9 mouse cellular contexts compared by ENCODE assay signal in the genomic region with DNA sequence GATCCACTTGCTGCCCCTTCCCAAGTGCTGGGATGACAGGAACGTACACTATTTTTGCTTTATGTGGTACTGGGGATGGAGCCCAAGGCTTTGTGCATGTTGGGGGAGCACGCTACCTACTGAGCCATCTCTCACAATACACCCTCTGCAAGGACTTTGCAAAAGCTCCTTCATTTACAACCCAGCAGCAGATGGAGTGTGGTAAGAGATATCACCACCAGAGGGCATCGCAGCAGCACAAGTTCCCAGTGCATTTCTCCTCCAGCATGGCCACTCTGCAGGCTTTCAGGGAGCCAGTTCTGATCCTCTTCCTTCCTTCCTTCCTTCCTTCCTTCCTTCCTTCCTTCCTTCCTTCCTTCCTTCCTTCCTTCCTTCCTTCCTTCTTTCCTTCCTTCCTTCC. TPM values are rescaled to one million over a fixed set of nuclear protein-coding genes. Genes with fewer than 3 reads are reported as not detected.
DNase-seq lines count a peak whose midpoint lies in the region; ATAC-seq and TF ChIP-seq lines count a peak whose summit lies in the region.
"Had no signal": no experiment of that assay in that cellular context is flagged by ENCODE, and none has a peak within 500 bp of the region (broad histone marks: within the 10 kb centered on the region; RNA-seq: fewer than 3 reads in every experiment).

No protein-coding gene starts in this region.

- no peak overlapping the region for H3K27ac ChIP-seq in heart, postnatal 0 days (ENCODE audit: low read depth)
- no peak overlapping the region for H3K27ac ChIP-seq in forebrain, embryonic 16.5 days (ENCODE audit: low read length)
- H3K27ac ChIP-seq in intestine, embryonic 16.5 days (ENCODE audit: low read length) = no peak overlapping the region
- no peak overlapping the region for H3K27ac ChIP-seq in stomach, postnatal 0 days (replicated peaks)

- TF ChIP-seq CTCF in heart, postnatal 0 days (IDR thresholded peaks at IDR 0.05; ENCODE audit: low read depth) = peak; percentile 80
- peak; percentile 86 for TF ChIP-seq CTCF in stomach, postnatal 0 days (IDR thresholded peaks at IDR 0.05; ENCODE audit: low read depth)

- H3K4me3 ChIP-seq in heart, postnatal 0 days (ENCODE audit: low read depth, low read length) = no peak overlapping the region
- no peak overlapping the region for H3K4me3 ChIP-seq in forebrain, embryonic 16.5 days (replicated peaks; ENCODE audit: low read length)
- H3K4me3 ChIP-seq in intestine, embryonic 16.5 days (ENCODE audit: low read length) = no peak overlapping the region
- no peak overlapping the region for H3K4me3 ChIP-seq in stomach, postnatal 0 days (ENCODE audit: low read depth, low read length)
- H3K4me3 ChIP-seq: myocyte had no signal

- peak; percentile 44; the same call in 1 of the 2 replicates for ATAC-seq in heart, postnatal 0 days (ENCODE audit: insufficient read depth, low read depth)
- peak; percentile 78; the same call in 1 of the 2 replicates for ATAC-seq in forebrain, embryonic 16.5 days
- peak; percentile 59 for ATAC-seq in intestine, embryonic 16.5 days
- ATAC-seq in stomach, postnatal 0 days (ENCODE audit: low FRiP score, low TSS enrichment) = peak; percentile 55; the same call in 1 of the 2 replicates

- WGBS in heart, postnatal 0 days = 12% methylated on average over 3 of the region's 3 CpGs
- WGBS in forebrain, embryonic 16.5 days = 8% methylated on average over 3 of the region's 3 CpGs
- 7% methylated on average over 3 of the region's 3 CpGs for WGBS in intestine, embryonic 16.5 days
- WGBS in stomach, postnatal 0 days = 11% methylated on average over 3 of the region's 3 CpGs

- H3K36me3 ChIP-seq in heart, postnatal 0 days (replicated peaks; ENCODE audit: control insufficient read depth, insufficient read depth, low read length) = no peaks in the 10 kb centered on the region
- H3K36me3 ChIP-seq in forebrain, embryonic 16.5 days (ENCODE audit: control insufficient read depth, insufficient read depth) = no peaks in the 10 kb centered on the region
- no peaks in the 10 kb centered on the region for H3K36me3 ChIP-seq in intestine, embryonic 16.5 days (ENCODE audit: control insufficient read depth, insufficient read depth, low read length)
- no peaks in the 10 kb centered on the region for H3K36me3 ChIP-seq in stomach, postnatal 0 days (ENCODE audit: control insufficient read depth, insufficient read depth, low read length)

- H3K9me3 ChIP-seq in heart, postnatal 0 days (replicated peaks; ENCODE audit: control insufficient read depth, low read length) = no peaks in the 10 kb centered on the region
- H3K9me3 ChIP-seq in forebrain, embryonic 16.5 days (ENCODE audit: control insufficient read depth, low read length) = no peaks in the 10 kb centered on the region
- H3K9me3 ChIP-seq in intestine, embryonic 16.5 days (ENCODE audit: control insufficient read depth, low read length) = no peaks in the 10 kb centered on the region
- no peaks in the 10 kb centered on the region for H3K9me3 ChIP-seq in stomach, postnatal 0 days (ENCODE audit: control insufficient read depth, low read length)

- no peak overlapping the region for H3K4me2 ChIP-seq in heart, postnatal 0 days (ENCODE audit: low read depth, low read length)
- no peak overlapping the region for H3K4me2 ChIP-seq in forebrain, embryonic 16.5 days (ENCODE audit: low read length)
- no peak overlapping the region for H3K4me2 ChIP-seq in intestine, embryonic 16.5 days (ENCODE audit: low read depth, low read length)
- no peak overlapping the region for H3K4me2 ChIP-seq in stomach, postnatal 0 days (replicated peaks; ENCODE audit: low read depth)

- no peak overlapping the region for H3K9ac ChIP-seq in heart, postnatal 0 days (replicated peaks; ENCODE audit: low read depth, low read length)
- no peak overlapping the region for H3K9ac ChIP-seq in forebrain, embryonic 16.5 days (replicated peaks; ENCODE audit: low read depth, low read length)
- no peak overlapping the region for H3K9ac ChIP-seq in intestine, embryonic 16.5 days (ENCODE audit: low read depth, low read length)
- H3K9ac ChIP-seq in stomach, postnatal 0 days (ENCODE audit: low read length) = no peak overlapping the region

- H3K27me3 ChIP-seq in heart, postnatal 0 days (ENCODE audit: control insufficient read depth, insufficient read depth, low read length) = no peaks in the 10 kb centered on the region
- H3K27me3 ChIP-seq in forebrain, embryonic 16.5 days (replicated peaks; ENCODE audit: control insufficient read depth, insufficient read depth, low read length) = no peaks in the 10 kb centered on the region
- H3K27me3 ChIP-seq in intestine, embryonic 16.5 days (replicated peaks; ENCODE audit: control insufficient read depth, insufficient read depth, low read length) = no peaks in the 10 kb centered on the region
- H3K27me3 ChIP-seq in stomach, postnatal 0 days (ENCODE audit: control insufficient read depth, insufficient read depth, low read length) = no peaks in the 10 kb centered on the region

- no peaks in the 10 kb centered on the region for H3K4me1 ChIP-seq in heart, postnatal 0 days (ENCODE audit: control insufficient read depth, insufficient read depth)
- no peaks in the 10 kb centered on the region for H3K4me1 ChIP-seq in forebrain, embryonic 16.5 days (replicated peaks; ENCODE audit: control insufficient read depth, insufficient read depth, low read length)
- no peaks in the 10 kb centered on the region for H3K4me1 ChIP-seq in intestine, embryonic 16.5 days (ENCODE audit: control insufficient read depth, insufficient read depth, low read length)
- H3K4me1 ChIP-seq in stomach, postnatal 0 days (replicated peaks; ENCODE audit: control insufficient read depth, insufficient read depth) = no peaks in the 10 kb centered on the region

- intact Hi-C loops in heart, postnatal 25 days (cut with DNase I) = loop anchor here (5.0 kb wide), 1 partner anchor 67 kb away; no protein-coding TSS in a partner anchor
- intact Hi-C loops in left cerebral cortex, postnatal 25 days (cut with DNase I) = loop anchor here (2.0 kb wide), 1 partner anchor 63 kb away; no protein-coding TSS in a partner anchor

- TF ChIP-seq EP300 in heart, postnatal 0 days (IDR thresholded peaks at IDR 0.05; ENCODE audit: low read depth) = no peak
- TF ChIP-seq EP300 in stomach, postnatal 0 days (optimal IDR thresholded peaks at IDR 0.05) = no peak

- DNase-seq in heart, postnatal 0 days (ENCODE audit: low spot score) = peak; percentile 47
- no peak for DNase-seq in heart, postnatal 25 days (ENCODE audit: low spot score)
- DNase-seq in cerebellum, adult 11-12 months = peak; percentile 12
- DNase-seq in left cerebral cortex, postnatal 25 days (ENCODE audit: low spot score in 2 of 2) = peak; percentile 75 to 90
- DNase-seq in natural killer cell, adult 2 months (ENCODE audit: low spot score in 2 of 2) = peak; percentile 16 to 22
- DNase-seq in stomach, postnatal 0 days (ENCODE audit: low spot score) = peak; percentile 76

RNA-seq across cellular contexts. Expression of a gene that starts 33.6 kb away (rescaled TPM):
- 2.0 and 2.3 TPM in 2 replicates for total RNA-seq in heart, postnatal 0 days (2014; rRNA removed; ENCODE audit: low replicate concordance)
- 0.15 and 0.20 TPM in 2 replicates for polyA plus RNA-seq in heart, postnatal 0 days (2015; fragmentation: Nextera tagmentation; extraction: Ambion mirVana)
- under 1 TPM; 0.36 to 0.57 TPM for total RNA-seq in heart, postnatal 25 days (2021)
- polyA plus RNA-seq in forebrain, embryonic 16.5 days (2015; fragmentation: Nextera tagmentation; extraction: Ambion mirVana) = 1.9 and 2.0 TPM in 2 replicates
- polyA plus RNA-seq in intestine, embryonic 16.5 days (2015; fragmentation: Nextera tagmentation; extraction: Ambion mirVana) = 0.09 and 0.12 TPM in 2 replicates
- 10 to 100 TPM; 43.7 to 49.4 TPM for total RNA-seq in left cerebral cortex, postnatal 25 days (2021)
- 0.02 and 0.15 TPM in 2 replicates for polyA plus RNA-seq in stomach, postnatal 0 days (2015; fragmentation: Nextera tagmentation; extraction: Ambion mirVana)

RNA-seq across cellular contexts. Expression of a gene that starts 43.0 kb away (rescaled TPM):
- 195 and 231 TPM in 2 replicates for total RNA-seq in heart, postnatal 0 days (2014; rRNA removed; ENCODE audit: low replicate concordance)
- polyA plus RNA-seq in heart, postnatal 0 days (2015; fragmentation: Nextera tagmentation; extraction: Ambion mirVana) = 190 and 203 TPM in 2 replicates
- 10 to 100 TPM; 77.1 to 78.3 TPM for total RNA-seq in heart, postnatal 25 days (2021)
- polyA plus RNA-seq in forebrain, embryonic 16.5 days (2015; fragmentation: Nextera tagmentation; extraction: Ambion mirVana) = 192 and 208 TPM in 2 replicates
- polyA plus RNA-seq in intestine, embryonic 16.5 days (2015; fragmentation: Nextera tagmentation; extraction: Ambion mirVana) = 130 and 141 TPM in 2 replicates
- total RNA-seq in left cerebral cortex, postnatal 25 days (2021) = 100 to 1,000 TPM; 139 to 142 TPM
- 188 and 197 TPM in 2 replicates for polyA plus RNA-seq in stomach, postnatal 0 days (2015; fragmentation: Nextera tagmentation; extraction: Ambion mirVana)
